Mouse (Mus musculus) 3T3-L1 (cell line): ENCODE results near the gene Adal.
"Not testable (repeated sequence)": the region's sequence is repeated elsewhere in the genome, so short reads cannot be mapped to it uniquely, and the experiment has no call there.

ENCODE experiments used
- DNase-seq: peaks from one replicate; pipeline ENCODE4 v3.0.0-alpha.2; 2015; ENCODE audit warnings: low read depth, low spot score

Adal gene

GRCm38 (mm10) chr2:121140018-121140882 is at the start of gene Adal, which contains the start of gene Lcmt2:
Gene Adal, plus strand, starts transcription at chr2:121140428.
Gene Lcmt2, minus strand, starts transcription at chr2:121140653.
- DNase-seq, result peak; percentile 87

- DNase-seq, result peak; percentile 91
Measured at GRCm38 (mm10) chr2:121102051-121102450, 38.2 kb upstream of the Adal start.

DNA sequence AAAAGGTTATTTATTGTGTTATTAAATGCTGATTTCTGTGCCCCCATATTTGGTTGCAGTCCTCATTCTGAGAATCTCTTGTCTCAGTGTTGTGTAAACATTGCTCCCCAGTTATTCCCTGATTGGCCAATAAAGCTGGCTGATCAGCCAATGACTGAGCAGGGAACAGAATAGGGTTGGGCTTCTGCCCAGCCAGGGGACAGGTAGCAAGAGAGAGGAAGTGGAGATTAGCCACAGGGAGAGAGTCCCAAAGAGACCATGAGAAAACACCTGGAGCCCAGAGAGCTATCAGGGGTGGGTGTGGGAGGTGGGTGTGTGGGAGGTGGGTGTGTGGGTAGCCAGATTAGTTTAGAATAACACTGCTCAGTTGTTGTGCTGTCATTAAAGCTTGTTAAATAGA is 34.3 kb upstream of the Adal start:
- no peak for DNase-seq

DNA sequence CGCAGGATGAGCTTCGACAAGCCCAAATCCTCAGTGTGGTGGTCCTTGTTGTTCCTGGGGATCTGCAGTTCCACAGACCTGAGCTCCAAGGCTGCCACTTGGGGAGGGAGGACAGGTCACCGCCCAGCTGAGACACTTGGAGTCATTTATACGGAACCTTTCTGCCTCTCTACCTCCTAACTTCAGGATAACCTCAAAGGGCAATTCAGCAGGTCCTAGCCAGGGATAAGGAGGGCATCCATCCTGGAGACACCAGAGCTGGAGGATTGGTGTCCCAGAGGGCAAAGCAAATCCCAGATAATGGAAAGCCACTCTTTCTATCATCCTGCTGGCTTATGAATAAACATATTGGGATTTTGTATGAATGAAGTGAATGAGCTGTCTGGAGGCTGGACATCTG is 30.5 kb upstream of the Adal start, which contains the start of gene Tgm7:
Gene Tgm7 (minus strand): TSS at position 101 of the 400 bp plus-strand sequence.
- no peak for DNase-seq

- DNase-seq, result no peak
Measured at GRCm38 (mm10) chr2:121115418-121115817, 24.8 kb upstream of the Adal start.

DNA sequence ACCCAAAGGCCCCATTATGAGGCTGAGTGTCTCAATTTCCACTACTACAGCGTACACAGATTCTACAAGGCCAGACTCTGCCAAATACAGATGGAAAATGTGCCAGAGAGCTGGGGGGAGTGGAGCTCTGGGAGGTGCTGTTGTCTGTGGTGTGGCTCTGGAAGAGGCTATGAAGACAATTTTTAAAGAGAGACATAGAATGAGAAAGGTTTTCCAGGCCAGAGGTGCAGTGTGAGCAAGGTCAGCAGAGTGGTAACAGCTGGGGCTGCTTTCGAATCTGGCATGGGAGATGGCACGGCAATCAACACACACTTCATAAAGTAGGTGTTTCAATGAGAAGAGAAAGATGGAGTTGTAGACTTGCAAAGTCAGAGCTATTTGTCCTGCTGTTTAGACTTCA is 21.0 kb upstream of the Adal start:
- DNase-seq, result no peak

GRCm38 (mm10) chr2:121126302-121126701 is 13.9 kb upstream of the Adal start:
- not testable (repeated sequence) for DNase-seq

DNA sequence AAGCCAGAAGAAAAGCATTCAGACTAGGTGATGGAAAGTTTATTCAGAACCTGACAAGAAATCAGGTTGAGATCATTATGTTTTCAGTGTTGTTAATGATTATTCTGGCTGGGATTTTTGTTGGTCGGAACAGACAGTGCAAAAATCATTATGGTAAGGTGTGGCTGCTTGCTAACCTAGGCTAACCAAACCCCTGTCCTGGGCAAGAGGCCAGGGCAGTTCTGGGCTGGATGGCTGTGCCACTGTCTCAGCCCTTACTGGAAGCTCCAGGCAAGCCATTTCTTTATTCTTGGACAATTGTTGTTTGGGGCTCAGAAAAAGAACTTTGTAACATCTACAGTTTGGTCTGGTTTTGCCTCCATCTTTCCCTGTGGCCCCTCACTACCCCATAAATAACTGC is 12.7 kb upstream of the Adal start:
- DNase-seq, result peak; percentile 12

- DNase-seq, result no peak
Measured at GRCm38 (mm10) chr2:121128865-121129620, 11.2 kb upstream of the Adal start.

GRCm38 (mm10) chr2:121132822-121133221 is 7.4 kb upstream of the Adal start:
- peak; percentile 4 for DNase-seq

GRCm38 (mm10) chr2:121137371-121137770 is 2.9 kb upstream of the Adal start:
- no peak for DNase-seq

GRCm38 (mm10) chr2:121139266-121140017 is 786 bp upstream of the Adal start:
- peak; percentile 15 for DNase-seq

- DNase-seq, result peak; percentile 38
Measured at GRCm38 (mm10) chr2:121141216-121142035, 1.2 kb downstream of the Adal start.

DNA sequence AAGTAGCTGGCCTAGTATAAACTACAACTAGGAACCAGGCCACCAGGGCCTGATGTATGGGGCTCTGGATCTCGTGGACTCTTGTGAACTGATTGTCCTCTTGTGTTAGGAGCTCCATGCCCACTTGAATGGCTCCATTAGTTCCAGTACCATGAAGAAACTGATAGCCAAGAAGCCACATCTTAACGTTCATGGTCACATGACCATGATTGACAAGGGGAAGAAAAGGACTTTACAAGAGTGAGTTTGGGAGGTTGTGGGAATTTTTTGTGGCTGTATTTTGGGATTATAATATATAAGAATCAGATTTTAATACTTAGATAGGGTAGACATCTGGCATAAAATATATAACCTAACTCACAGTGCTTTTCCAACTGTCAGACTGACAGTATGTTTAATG is 2.2 kb downstream of the Adal start:
- DNase-seq, result no peak

DNA sequence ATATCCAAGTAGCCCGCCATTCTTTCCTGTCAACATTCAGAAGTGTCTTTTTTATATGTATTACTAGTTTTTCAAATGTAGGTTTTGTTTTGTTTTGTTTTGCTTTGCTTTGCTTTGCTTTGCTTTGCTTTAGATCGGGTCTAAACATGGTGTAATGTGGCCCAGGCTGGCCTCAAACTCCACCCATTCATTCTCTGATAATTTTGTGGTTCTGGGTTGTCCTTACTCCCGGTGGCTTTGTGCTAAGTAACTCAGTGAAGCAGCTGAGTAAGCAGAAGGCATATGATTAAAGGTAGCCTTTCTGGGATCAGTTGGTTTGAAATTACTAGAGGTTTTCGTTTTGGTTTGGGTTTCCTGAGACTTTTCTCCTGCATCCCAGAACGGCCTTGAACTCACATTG is 9.5 kb downstream of the Adal start:
- no peak for DNase-seq

DNA sequence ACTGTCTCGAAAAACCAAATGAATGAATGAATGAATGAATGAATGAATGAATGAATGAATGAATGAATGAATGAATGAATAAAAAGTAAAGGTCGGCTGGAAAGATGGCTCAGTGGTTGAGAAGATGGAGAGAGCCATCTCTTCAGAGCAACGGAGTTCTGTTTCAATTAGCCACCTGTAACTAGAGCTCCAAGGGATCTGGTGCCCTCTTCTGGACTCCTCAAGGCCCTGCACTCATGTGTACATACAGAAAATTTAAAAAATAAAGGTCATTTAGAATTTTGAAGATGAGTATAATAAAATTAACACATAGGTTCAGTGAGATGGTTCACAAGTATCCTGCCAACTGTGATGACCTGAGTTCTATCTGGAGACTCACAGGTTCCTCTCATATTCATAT is 12.9 kb downstream of the Adal start:
- DNase-seq, result peak; percentile 35

GRCm38 (mm10) chr2:121169173-121169572 is 28.9 kb downstream of the Adal start:
- no peak for DNase-seq

DNA sequence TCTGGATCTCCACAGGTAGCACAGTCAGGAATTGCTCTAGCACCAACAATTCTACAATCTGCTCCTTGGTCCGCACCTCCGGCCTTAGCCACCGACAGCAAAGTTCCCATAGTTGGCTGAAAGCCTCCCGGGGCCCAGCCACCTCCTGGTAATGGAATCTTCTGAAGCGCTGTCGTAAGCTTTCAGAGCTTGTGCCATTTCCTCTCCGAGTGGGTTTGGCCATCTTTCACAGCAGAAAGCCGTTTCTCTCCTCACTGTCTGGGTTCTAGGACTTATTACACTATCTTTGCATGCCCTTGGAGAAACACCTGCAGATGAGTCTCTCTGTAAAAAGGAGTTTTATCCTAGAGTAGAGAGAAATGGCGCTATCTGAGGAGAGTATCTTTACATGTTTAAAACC is 29.7 kb downstream of the Adal start:
- DNase-seq, result peak; percentile 45

DNA sequence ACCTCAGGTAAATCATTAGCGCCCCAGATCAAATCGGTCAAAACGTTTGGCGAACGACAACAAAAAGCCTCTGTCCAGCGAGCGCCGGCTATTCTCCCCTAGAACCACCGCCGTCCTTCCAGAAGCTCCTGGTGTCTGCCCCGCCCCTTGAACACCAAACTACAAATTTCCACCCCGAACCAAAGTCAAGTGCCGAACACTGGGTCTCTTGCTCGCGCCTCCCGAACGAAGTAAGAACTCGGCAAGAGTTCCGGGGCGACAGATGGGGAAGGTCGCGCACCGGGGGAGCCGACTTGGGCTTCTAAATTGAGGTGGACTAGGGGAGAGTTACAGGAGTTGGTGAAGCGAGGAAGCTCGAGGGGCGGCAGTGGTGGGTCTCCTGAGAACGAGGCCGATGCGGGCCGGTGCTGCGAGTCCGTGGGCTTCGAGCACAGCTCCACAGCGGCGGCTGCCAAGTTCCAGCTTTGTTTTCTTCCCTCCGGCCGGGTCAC is 30.3 kb downstream of the Adal start, which contains the start of gene Tubgcp4:
Gene Tubgcp4 (plus strand): TSS at position 174 of the 491 bp plus-strand sequence.
- DNase-seq, result peak; percentile 81

GRCm38 (mm10) chr2:121170980-121171742 is 30.9 kb downstream of the Adal start, which contains the start of gene Zscan29:
Gene Zscan29, minus strand, starts transcription at chr2:121171125.
- DNase-seq, result peak; percentile 91
